Mouse (Mus musculus): ENCODE results near the gene Pih1d1. TPM values are rescaled to one million over a fixed set of nuclear protein-coding genes. Genes with fewer than 3 reads are reported as not detected.

Gene Pih1d1
- 93.6 and 96.2 TPM in 2 replicates for polyA plus RNA-seq (2012)

DNA sequence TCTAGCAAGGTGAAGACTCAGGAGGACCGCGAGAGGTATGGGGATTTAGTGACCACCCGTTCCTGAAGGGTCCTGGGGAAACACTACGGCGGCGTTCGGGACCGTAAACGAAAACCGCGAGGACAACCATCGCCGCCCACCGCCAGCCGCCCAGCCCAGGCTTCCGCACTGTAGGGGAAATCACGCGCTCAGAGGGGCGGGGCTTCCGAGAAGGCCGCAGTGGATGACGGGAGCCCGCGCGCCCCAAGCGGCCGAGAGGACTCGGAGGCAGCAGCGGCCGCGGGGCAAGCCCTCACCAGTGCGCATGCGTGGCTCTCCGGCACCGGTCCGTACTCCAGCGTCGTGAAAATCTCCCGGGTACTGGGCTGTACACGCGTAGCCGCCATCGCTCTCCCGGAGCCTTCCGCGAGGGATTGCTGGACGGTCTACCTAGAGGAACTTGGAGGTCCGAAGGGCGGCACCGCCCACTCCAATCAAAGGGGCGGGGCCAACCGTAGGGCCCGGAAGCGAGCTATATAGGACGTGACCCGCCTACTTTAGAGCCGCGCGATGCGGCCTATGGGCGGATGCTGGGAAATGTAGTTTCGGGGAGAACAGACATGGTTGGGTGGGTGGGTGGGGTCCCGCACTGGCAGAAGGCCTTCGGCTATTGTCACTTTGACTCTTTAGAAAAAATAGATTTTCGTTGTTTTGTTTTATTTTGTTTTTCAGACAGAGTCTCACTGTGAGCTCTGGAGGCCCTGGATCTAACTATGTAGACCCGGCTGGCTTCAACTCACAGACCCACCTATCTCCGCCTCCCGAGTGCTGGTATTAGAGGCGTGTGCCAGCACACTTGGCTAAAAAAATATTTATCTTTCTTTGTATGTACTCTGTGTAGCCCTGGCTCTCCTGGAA lies at the start of gene Pih1d1, which contains the start of gene Aldh16a1:
Pih1d1 (plus strand) TSS at position 208 of the 897 bp plus-strand sequence.
Aldh16a1 (minus strand) TSS at position 489 of the 897 bp plus-strand sequence.
- no peak for TF ChIP-seq GATA1 (IDR thresholded peaks at IDR 0.05; ENCODE audit: low read length)

- no peak for TF ChIP-seq GATA1 (IDR thresholded peaks at IDR 0.05; ENCODE audit: low read length)
Observed at GRCm38 (mm10) chr7:45104941-45105340, 49.2 kb upstream of the Pih1d1 start.

- no peak for TF ChIP-seq GATA1 (IDR thresholded peaks at IDR 0.05; ENCODE audit: low read length)
Observed at GRCm38 (mm10) chr7:45105491-45105890, 48.6 kb upstream of the Pih1d1 start.

DNA sequence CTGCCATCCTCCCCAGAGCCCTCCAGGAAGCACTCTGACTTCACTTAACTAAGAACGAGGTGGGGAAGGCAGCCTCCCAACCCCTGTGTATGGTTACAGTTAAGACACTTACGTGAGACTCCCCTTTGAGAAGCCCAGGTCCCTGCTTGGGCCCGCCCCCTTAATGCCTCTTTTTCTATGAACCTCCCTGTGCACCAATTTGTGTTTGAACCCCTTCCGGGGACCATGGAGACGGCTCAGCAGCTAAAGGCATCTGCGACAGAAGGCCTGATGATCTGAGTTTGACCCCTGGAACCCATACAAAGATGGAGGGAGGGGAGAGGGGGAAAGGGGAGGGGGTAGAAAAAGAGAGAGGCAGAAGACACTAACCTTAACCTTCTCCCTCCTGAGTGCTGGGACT lies 47.7 kb upstream of the Pih1d1 start:
- TF ChIP-seq GATA1 (IDR thresholded peaks at IDR 0.05; ENCODE audit: low read length): no peak

DNA sequence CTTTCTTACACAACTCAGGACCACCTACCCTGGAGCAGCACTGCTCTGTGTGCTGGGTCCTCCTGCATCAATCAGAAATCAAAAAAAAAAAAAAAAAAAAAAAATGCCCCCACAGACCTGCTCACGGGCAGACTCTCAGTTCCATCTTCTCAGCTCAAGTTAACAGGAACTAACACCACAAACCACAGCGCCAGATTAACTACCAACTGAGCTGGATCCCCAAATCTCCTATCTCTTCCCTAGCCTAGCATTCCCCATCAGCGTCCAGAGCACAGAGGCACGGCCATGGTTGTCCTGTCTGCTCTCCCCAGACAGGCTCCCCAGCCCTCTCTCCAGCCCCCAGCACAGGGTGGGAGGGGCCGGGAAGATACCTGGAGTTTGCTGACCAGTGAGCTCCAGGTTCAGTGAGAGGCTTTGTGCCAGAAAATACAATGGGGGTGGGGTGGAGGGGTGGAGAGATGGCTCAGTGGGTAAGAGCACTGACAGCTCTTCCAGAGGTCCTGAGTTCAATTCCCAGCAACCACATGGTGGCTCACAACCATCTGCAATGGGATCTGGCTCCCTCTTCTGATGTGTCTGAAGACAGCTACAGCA lies 47.0 kb upstream of the Pih1d1 start:
- no peak for TF ChIP-seq GATA1 (IDR thresholded peaks at IDR 0.05; ENCODE audit: low read length)

- TF ChIP-seq GATA1 (IDR thresholded peaks at IDR 0.05; ENCODE audit: low read length): no peak
Observed at GRCm38 (mm10) chr7:45111940-45112339, 42.2 kb upstream of the Pih1d1 start.

GRCm38 (mm10) chr7:45112529-45112928 lies 41.6 kb upstream of the Pih1d1 start:
- TF ChIP-seq GATA1 (IDR thresholded peaks at IDR 0.05; ENCODE audit: low read length): no peak

- TF ChIP-seq GATA1 (IDR thresholded peaks at IDR 0.05; ENCODE audit: low read length): no peak
Observed at GRCm38 (mm10) chr7:45113476-45113875, 40.6 kb upstream of the Pih1d1 start.

GRCm38 (mm10) chr7:45117566-45117965 lies 36.5 kb upstream of the Pih1d1 start:
- TF ChIP-seq GATA1 (IDR thresholded peaks at IDR 0.05; ENCODE audit: low read length): no peak

DNA sequence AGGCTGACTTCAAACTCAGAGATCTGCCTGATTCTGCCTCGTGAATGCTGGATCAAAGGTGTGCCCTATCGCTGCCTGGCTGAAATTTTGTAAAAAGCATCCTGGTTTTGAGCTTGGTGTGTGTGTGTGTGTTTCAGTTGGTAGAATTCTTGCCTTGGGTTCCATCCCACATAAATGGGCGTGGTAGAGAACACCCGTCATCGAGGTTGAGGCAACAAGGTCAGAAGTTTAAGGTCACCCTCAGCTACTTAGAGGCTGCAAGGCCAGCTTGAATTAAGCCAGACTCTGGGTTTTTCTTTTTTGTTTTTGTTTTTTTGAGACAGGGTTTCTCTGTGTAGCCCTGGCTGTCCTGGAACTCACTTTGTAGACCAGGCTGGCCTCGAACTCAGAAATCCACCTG lies 35.8 kb upstream of the Pih1d1 start:
- TF ChIP-seq GATA1 (IDR thresholded peaks at IDR 0.05; ENCODE audit: low read length): no peak

DNA sequence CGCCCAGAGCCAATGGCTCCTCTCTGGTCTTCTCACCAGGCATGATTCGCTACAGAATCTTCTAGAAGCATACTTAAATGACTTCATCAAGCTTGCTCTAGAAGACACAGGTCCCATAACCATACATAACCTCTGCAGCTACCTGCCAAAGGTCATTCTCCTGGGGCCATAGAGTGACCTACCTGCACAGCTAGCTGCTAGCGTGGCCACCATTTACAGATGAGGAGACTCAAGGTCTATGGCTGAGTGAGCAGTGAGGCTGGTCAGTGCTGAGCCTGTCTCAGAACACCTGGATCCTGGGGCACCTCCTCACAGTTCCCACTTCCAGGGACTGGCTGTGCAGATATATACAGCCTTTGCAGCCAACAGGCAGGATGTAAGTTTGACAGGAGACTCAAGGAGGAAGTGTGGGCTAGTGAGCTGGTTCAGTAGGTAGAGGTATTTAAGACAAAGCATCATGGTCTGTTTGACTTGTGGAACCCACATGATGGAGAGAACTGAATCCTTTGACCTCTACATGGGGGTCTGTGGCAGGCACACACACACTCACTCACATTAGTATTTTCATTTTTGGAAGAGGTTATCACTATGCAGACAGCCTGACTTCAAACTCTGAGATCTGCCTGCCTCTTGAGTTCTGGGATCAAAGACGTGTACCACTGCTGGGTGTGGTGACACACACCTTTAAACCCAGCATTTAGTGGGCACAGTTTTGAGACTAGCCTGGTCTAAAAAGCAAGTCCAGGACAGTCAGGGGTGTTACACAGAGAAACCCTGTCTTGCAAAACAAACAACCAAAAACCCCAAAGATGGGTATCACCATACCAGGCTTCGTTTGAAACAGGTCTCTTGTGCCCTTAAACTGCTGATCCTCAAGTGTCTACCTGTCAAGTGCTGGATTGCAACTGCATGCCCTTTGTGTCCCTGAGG lies 34.1 kb upstream of the Pih1d1 start:
- no peak for TF ChIP-seq GATA1 (IDR thresholded peaks at IDR 0.05; ENCODE audit: low read length)

- TF ChIP-seq GATA1 (IDR thresholded peaks at IDR 0.05; ENCODE audit: low read length): no peak
Observed at GRCm38 (mm10) chr7:45121404-45121803, 32.7 kb upstream of the Pih1d1 start.

DNA sequence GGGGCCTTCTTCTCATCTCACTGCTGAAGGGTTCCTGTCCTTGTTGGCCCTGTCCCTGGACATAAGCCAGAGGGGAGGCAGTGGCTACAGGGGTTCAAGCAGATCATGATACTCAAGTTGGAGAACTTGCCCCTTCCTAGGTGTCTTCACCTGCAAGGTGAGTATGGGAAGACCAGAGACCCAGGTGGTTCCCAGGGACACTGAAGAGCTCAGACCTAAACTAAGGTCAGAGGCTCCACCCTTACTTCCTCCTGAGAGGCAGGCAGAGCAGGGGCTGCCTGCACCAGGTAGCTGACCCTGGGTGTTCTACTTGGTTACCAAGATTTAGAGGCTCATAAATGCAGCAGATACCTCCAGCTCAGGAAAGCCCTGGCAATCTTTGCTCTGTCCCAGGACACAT lies 32.1 kb upstream of the Pih1d1 start:
- TF ChIP-seq GATA1 (IDR thresholded peaks at IDR 0.05; ENCODE audit: low read length): no peak

- TF ChIP-seq GATA1 (IDR thresholded peaks at IDR 0.05; ENCODE audit: low read length): no peak
Observed at GRCm38 (mm10) chr7:45122561-45123185, 31.4 kb upstream of the Pih1d1 start.

DNA sequence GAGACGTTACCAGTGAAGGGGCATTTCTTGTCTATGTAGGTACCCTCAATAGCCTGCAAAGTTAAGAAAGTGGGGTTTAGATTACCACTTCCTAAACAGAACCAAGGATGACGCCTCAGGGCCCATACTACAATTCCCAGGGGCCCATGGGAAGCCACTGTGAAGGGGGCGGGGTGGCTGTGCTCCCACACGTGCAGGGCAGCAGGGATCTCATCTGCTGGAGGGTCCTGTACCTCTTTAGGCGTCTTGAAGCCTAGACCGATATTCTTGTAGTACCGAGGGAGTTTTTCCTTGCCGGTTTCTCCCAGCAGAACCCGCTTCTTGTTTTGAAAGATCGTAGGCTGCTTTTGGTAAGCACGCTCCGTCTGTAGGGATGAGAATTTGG lies 30.9 kb upstream of the Pih1d1 start:
- TF ChIP-seq GATA1 (IDR thresholded peaks at IDR 0.05; ENCODE audit: low read length): no peak

All from G1E-ER4 (cell line).